Mouse (Mus musculus) gastrocnemius, adult 2 months (tissue): ENCODE results near the gene Ifit3b. TPM values are rescaled to one million over a fixed set of nuclear protein-coding genes. Genes with fewer than 3 reads are reported as not detected.
"Not testable (repeated sequence)": the region's sequence is repeated elsewhere in the genome, so short reads cannot be mapped to it uniquely, and the experiment has no call there.

Experiments used
- DNase-seq: peaks from one replicate; pipeline ENCODE4 v3.0.0; 2022
- H3K27ac ChIP-seq: fragments of 200-600 bp; 2 replicates; pipeline ENCODE4 v1.8.1; 2022; ENCODE audit warnings: mild to moderate bottlenecking
- H3K4me3 ChIP-seq: fragments of 200-600 bp; 2 replicates; pipeline ENCODE4 v1.8.1; 2022; ENCODE audit warnings: mild to moderate bottlenecking, moderate library complexity
- CTCF ChIP-seq: fragments of 200-600 bp; IDR thresholded peaks from 2 replicates; pipeline ENCODE4 v1.8.1; 2022; ENCODE audit warnings: antibody characterized with exemption, mild to moderate bottlenecking, moderate library complexity
- intact Hi-C: fragments of 180-260 bp; cut with DNase I; formaldehyde crosslinking; loops from one replicate; pipeline ENCODE4 v1.15.1; 2025
- total RNA-seq, 2 experiments: library from RNA; stranded (reverse); gene quantifications; 2 replicates each; pipeline ENCODE4 v1.2.3; 2021

The Ifit3b gene
- total RNA-seq, 2 experiments from 2014 or later, result 0.56 to 0.95 TPM

GRCm38 (mm10) chr19:34631487-34631886, 23.7 kb downstream of the Ifit3b start:
- intact Hi-C loops, result no loop called here
- Histone ChIP-seq H3K27ac (no peak overlapping the region), H3K4me3 (no peak overlapping the region)
- no peak for TF ChIP-seq CTCF
- no peak for DNase-seq

- intact Hi-C loops, result no loop called here
- TF ChIP-seq CTCF, result no peak
- no peak overlapping the region for H3K27ac ChIP-seq
- H3K4me3 ChIP-seq, result no peak overlapping the region
- DNase-seq, result no peak
Observed at GRCm38 (mm10) chr19:34633484-34633883, 25.7 kb downstream of the Ifit3b start.

- peak; percentile 55 for DNase-seq
- intact Hi-C loops, result loop anchor here (2.0 to 5.0 kb wide), 3 partner anchors 88 to 395 kb away; no protein-coding TSS in a partner anchor
- H3K4me3 ChIP-seq, result no peak overlapping the region
Observed at GRCm38 (mm10) chr19:34636933-34637557, 29.3 kb downstream of the Ifit3b start.

GRCm38 (mm10) chr19:34640623-34641022, 32.9 kb downstream of the Ifit3b start, which contains the start of the genes Ifit1bl2 and Ifit1:
Gene Ifit1bl2, minus strand, starts transcription at chr19:34640743.
Gene Ifit1, plus strand, starts transcription at chr19:34640871.
- Histone ChIP-seq H3K4me3 (peak within 1 kb of the TSS; percentile 67), H3K27ac (peak within 1 kb of the TSS; percentile 66)
- DNase-seq, result no peak
- intact Hi-C loops, result no loop called here
- no peak for TF ChIP-seq CTCF

More at GRCm38 (mm10) chr19:34636933-34637557, 29.3 kb downstream of the Ifit3b start:
- peak; percentile 83 for TF ChIP-seq CTCF
- no peak overlapping the region for H3K27ac ChIP-seq

GRCm38 (mm10) chr19:34642616-34643015, 34.8 kb downstream of the Ifit3b start:
- no peak overlapping the region for H3K27ac ChIP-seq
- no peak overlapping the region for H3K4me3 ChIP-seq
- no peak for DNase-seq
- no peak for TF ChIP-seq CTCF
- intact Hi-C loops, result no loop called here

GRCm38 (mm10) chr19:34647630-34648029, 39.9 kb downstream of the Ifit3b start:
- H3K4me3 ChIP-seq, DNase-seq, H3K27ac ChIP-seq, intact Hi-C loops: not testable (repeated sequence)

GRCm38 (mm10) chr19:34650276-34650675, 42.5 kb downstream of the Ifit3b start:
- no peak for DNase-seq
- no peak overlapping the region for H3K27ac ChIP-seq
- no peak overlapping the region for H3K4me3 ChIP-seq
- no peak for TF ChIP-seq CTCF
- intact Hi-C loops, result no loop called here

- H3K27ac ChIP-seq, result no peak overlapping the region
- no peak for DNase-seq
- intact Hi-C loops, result no loop called here
- H3K4me3 ChIP-seq, result no peak overlapping the region
- TF ChIP-seq CTCF, result no peak
Observed at GRCm38 (mm10) chr19:34650997-34651396, 43.2 kb downstream of the Ifit3b start.

- TF ChIP-seq CTCF, result no peak
- no peak for DNase-seq
- H3K4me3 ChIP-seq, result no peak overlapping the region
- intact Hi-C loops, result no loop called here
- no peak overlapping the region for H3K27ac ChIP-seq
Observed at GRCm38 (mm10) chr19:34655227-34655805, 47.5 kb downstream of the Ifit3b start.

GRCm38 (mm10) chr19:34656511-34657298, 48.9 kb downstream of the Ifit3b start:
- no peak for DNase-seq
- intact Hi-C loops, result no loop called here

GRCm38 (mm10) chr19:34662067-34662507, 54.3 kb downstream of the Ifit3b start:
- peak; percentile 65 for TF ChIP-seq CTCF
- H3K27ac ChIP-seq, result no peak overlapping the region

More at GRCm38 (mm10) chr19:34656511-34657298, 48.9 kb downstream of the Ifit3b start:
- Histone ChIP-seq H3K4me3 (no peak overlapping the region), H3K27ac (no peak overlapping the region)
- no peak for TF ChIP-seq CTCF

GRCm38 (mm10) chr19:34662740-34663139, 55.0 kb downstream of the Ifit3b start:
- Histone ChIP-seq H3K27ac (no peak overlapping the region), H3K4me3 (no peak overlapping the region)
- TF ChIP-seq CTCF, result no peak
- DNase-seq, result no peak
- intact Hi-C loops, result loop anchor here (2.0 to 10.0 kb wide), 2 partner anchors 116 to 222 kb away; no protein-coding TSS in a partner anchor

More at GRCm38 (mm10) chr19:34662067-34662507, 54.3 kb downstream of the Ifit3b start:
- peak overlapping the region; percentile 60 for H3K4me3 ChIP-seq
- peak; percentile 68 for DNase-seq
- intact Hi-C loops, result loop anchor here (2.0 to 10.0 kb wide), 2 partner anchors 115 to 223 kb away; no protein-coding TSS in a partner anchor

Other genes with a start within 250 kb of the Ifit3b start
- not detected for gene Ch25h, start 132.8 kb upstream of the Ifit3b start, total RNA-seq
- gene Lipa, start 80.5 kb upstream of the Ifit3b start, total RNA-seq, result 1 to 10 TPM; 5.1 to 7.9 TPM
- gene Ifit2, start 57.3 kb upstream of the Ifit3b start, total RNA-seq, result 1 to 10 TPM in 1 of 2 experiments, under 1 TPM in 1; 0.99 to 1.3 TPM
- gene Ifit3, start 24.4 kb upstream of the Ifit3b start, total RNA-seq, result under 1 TPM; 0.64 to 0.86 TPM
- not detected for gene Ifit1bl1, start 6.0 kb upstream of the Ifit3b start, total RNA-seq
- gene Ifit1bl2, start 32.8 kb downstream of the Ifit3b start, total RNA-seq, result under 1 TPM in 1 of 2 experiments, not detected in 1; 0.11 TPM
- gene Ifit1, start 32.9 kb downstream of the Ifit3b start, total RNA-seq, result under 1 TPM; 0.33 to 0.47 TPM
- gene Slc16a12, start 139.3 kb downstream of the Ifit3b start, total RNA-seq, result under 1 TPM; 0.38 to 0.47 TPM